Mouse (Mus musculus): ENCODE measurements around the gene Agpat4. TPM values are rescaled to one million over a fixed set of nuclear protein-coding genes. Genes with fewer than 3 reads are reported as not detected.
A peak's percentile ranks its signal among the peaks of the same experiment; 100 is the strongest.

Agpat4 gene
- polyA plus RNA-seq, 1 experiment from 2014 or later, result 17.5 TPM

GRCm38 (mm10) chr17:12225227-12225626 is 106.7 kb downstream of the Agpat4 start:
- no peak overlapping the region for H3K27ac ChIP-seq (replicated peaks; ENCODE audit: low read depth, low read length)
- no peaks in the 10 kb centered on the region for H3K4me1 ChIP-seq (ENCODE audit: control insufficient read depth, insufficient read depth, low read length)
- H3K4me3 ChIP-seq (ENCODE audit: low read depth, low read length), result no peak overlapping the region
- ATAC-seq (replicated peaks; ENCODE audit: insufficient number of reproducible peaks, low FRiP score, low TSS enrichment, low read depth), result no peak
- WGBS, result 65% methylated on average over 1 of the region's 1 CpGs
- no peaks in the 10 kb centered on the region for H3K27me3 ChIP-seq (ENCODE audit: control insufficient read depth, insufficient read depth, low read length)
- H3K4me2 ChIP-seq (ENCODE audit: low read depth, low read length), result no peak overlapping the region
- no peaks in the 10 kb centered on the region for H3K9me3 ChIP-seq (replicated peaks; ENCODE audit: control insufficient read depth, low read length)
- DNase-seq (ENCODE audit: low spot score), result no peak
- no peak overlapping the region for H3K9ac ChIP-seq (replicated peaks; ENCODE audit: low read length)
- H3K36me3 ChIP-seq (replicated peaks; ENCODE audit: control insufficient read depth, insufficient read depth, low read depth, low read length), result no peaks in the 10 kb centered on the region

DNA sequence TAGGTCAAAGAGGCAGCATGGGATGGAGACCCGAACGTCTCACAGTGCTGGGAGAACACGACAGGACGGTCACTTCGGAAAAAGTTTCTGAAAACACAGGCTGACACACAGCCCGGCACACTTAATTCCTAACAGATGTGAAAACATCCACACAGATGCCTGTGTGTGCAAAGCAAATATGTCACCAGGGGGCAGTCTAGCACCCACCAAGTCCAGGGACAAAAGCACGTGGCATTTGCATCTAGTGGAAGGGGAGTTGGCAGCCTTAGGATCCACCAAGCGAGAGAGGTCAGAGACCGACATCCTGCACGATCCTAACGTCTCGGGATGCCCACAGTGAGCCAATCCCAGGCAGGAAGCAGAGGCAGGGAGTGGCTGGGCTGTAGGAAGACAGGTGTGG is 108.0 kb downstream of the Agpat4 start:
- no peaks in the 10 kb centered on the region for H3K4me1 ChIP-seq (ENCODE audit: control insufficient read depth, insufficient read depth, low read length)
- no peaks in the 10 kb centered on the region for H3K27me3 ChIP-seq (ENCODE audit: control insufficient read depth, insufficient read depth, low read length)
- H3K4me3 ChIP-seq (ENCODE audit: low read depth, low read length), result no peak overlapping the region
- WGBS, result 32% methylated on average over 12 of the region's 12 CpGs
- H3K27ac ChIP-seq (replicated peaks; ENCODE audit: low read depth, low read length), result no peak overlapping the region
- DNase-seq (ENCODE audit: low spot score), result peak; percentile 86
- peaks cover 1% of the 10 kb centered on the region; the same call in 1 of the 2 replicates for H3K36me3 ChIP-seq (replicated peaks; ENCODE audit: control insufficient read depth, insufficient read depth, low read depth, low read length)
- H3K4me2 ChIP-seq (ENCODE audit: low read depth, low read length), result no peak overlapping the region
- no peak for ATAC-seq (replicated peaks; ENCODE audit: insufficient number of reproducible peaks, low FRiP score, low TSS enrichment, low read depth)
- no peaks in the 10 kb centered on the region for H3K9me3 ChIP-seq (replicated peaks; ENCODE audit: control insufficient read depth, low read length)
- no peak overlapping the region for H3K9ac ChIP-seq (replicated peaks; ENCODE audit: low read length)

- Histone ChIP-seq H3K4me2 (ENCODE audit: low read depth, low read length) (no peak overlapping the region), H3K9me3 (replicated peaks; ENCODE audit: control insufficient read depth, low read length) (no peaks in the 10 kb centered on the region), H3K27me3 (ENCODE audit: control insufficient read depth, insufficient read depth, low read length) (no peaks in the 10 kb centered on the region), H3K9ac (replicated peaks; ENCODE audit: low read length) (no peak overlapping the region), H3K27ac (replicated peaks; ENCODE audit: low read depth, low read length) (no peak overlapping the region), H3K36me3 (replicated peaks; ENCODE audit: control insufficient read depth, insufficient read depth, low read depth, low read length) (peaks cover 7% of the 10 kb centered on the region; the same call in 1 of the 2 replicates), H3K4me3 (ENCODE audit: low read depth, low read length) (no peak overlapping the region), H3K4me1 (ENCODE audit: control insufficient read depth, insufficient read depth, low read length) (no peaks in the 10 kb centered on the region)
- 89% methylated on average over 10 of the region's 10 CpGs for WGBS
- no peak for DNase-seq (ENCODE audit: low spot score)
- no peak for ATAC-seq (replicated peaks; ENCODE audit: insufficient number of reproducible peaks, low FRiP score, low TSS enrichment, low read depth)
Measured at GRCm38 (mm10) chr17:12228001-12228400, 109.5 kb downstream of the Agpat4 start.

DNA sequence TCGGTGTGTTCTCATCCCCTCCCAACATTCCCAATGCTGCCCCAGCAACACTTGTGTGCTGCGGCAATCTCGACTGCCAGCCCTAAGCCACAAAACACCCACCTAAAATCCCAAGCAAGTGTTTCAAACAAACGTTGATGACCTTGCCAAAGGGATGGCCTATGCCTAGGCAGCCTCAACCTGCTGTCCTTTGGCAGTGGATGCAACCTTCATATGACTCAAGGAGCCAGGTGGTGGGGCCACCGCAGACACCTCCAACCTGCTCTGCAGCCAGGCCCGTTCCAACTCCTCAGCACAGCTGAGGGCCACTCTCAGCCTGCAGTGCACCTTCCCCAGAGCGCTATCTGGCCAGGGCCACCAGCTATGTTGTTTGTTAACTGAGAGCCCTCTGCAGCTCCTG is 110.0 kb downstream of the Agpat4 start:
- H3K27me3 ChIP-seq (ENCODE audit: control insufficient read depth, insufficient read depth, low read length), result no peaks in the 10 kb centered on the region
- H3K4me2 ChIP-seq (ENCODE audit: low read depth, low read length), result no peak overlapping the region
- ATAC-seq (replicated peaks; ENCODE audit: insufficient number of reproducible peaks, low FRiP score, low TSS enrichment, low read depth) (no peak), DNase-seq (ENCODE audit: low spot score) (no peak)
- no peak overlapping the region for H3K9ac ChIP-seq (replicated peaks; ENCODE audit: low read length)
- no peak overlapping the region for H3K27ac ChIP-seq (replicated peaks; ENCODE audit: low read depth, low read length)
- H3K4me3 ChIP-seq (ENCODE audit: low read depth, low read length), result no peak overlapping the region
- H3K9me3 ChIP-seq (replicated peaks; ENCODE audit: control insufficient read depth, low read length), result no peaks in the 10 kb centered on the region
- no peaks in the 10 kb centered on the region for H3K4me1 ChIP-seq (ENCODE audit: control insufficient read depth, insufficient read depth, low read length)
- H3K36me3 ChIP-seq (replicated peaks; ENCODE audit: control insufficient read depth, insufficient read depth, low read depth, low read length), result peaks cover 7% of the 10 kb centered on the region; the same call in 1 of the 2 replicates
- WGBS, result 94% methylated on average over 7 of the region's 7 CpGs

GRCm38 (mm10) chr17:12229756-12230155 is 111.3 kb downstream of the Agpat4 start:
- H3K9ac ChIP-seq (replicated peaks; ENCODE audit: low read length), result no peak overlapping the region
- H3K36me3 ChIP-seq (replicated peaks; ENCODE audit: control insufficient read depth, insufficient read depth, low read depth, low read length), result peaks cover 7% of the 10 kb centered on the region; the same call in 1 of the 2 replicates
- no peak for ATAC-seq (replicated peaks; ENCODE audit: insufficient number of reproducible peaks, low FRiP score, low TSS enrichment, low read depth)
- H3K27me3 ChIP-seq (ENCODE audit: control insufficient read depth, insufficient read depth, low read length), result no peaks in the 10 kb centered on the region
- 94% methylated on average over 9 of the region's 9 CpGs for WGBS
- no peaks in the 10 kb centered on the region for H3K4me1 ChIP-seq (ENCODE audit: control insufficient read depth, insufficient read depth, low read length)
- H3K27ac ChIP-seq (replicated peaks; ENCODE audit: low read depth, low read length), result no peak overlapping the region
- no peak for DNase-seq (ENCODE audit: low spot score)
- H3K4me3 ChIP-seq (ENCODE audit: low read depth, low read length), result no peak overlapping the region
- H3K9me3 ChIP-seq (replicated peaks; ENCODE audit: control insufficient read depth, low read length), result no peaks in the 10 kb centered on the region
- no peak overlapping the region for H3K4me2 ChIP-seq (ENCODE audit: low read depth, low read length)

DNA sequence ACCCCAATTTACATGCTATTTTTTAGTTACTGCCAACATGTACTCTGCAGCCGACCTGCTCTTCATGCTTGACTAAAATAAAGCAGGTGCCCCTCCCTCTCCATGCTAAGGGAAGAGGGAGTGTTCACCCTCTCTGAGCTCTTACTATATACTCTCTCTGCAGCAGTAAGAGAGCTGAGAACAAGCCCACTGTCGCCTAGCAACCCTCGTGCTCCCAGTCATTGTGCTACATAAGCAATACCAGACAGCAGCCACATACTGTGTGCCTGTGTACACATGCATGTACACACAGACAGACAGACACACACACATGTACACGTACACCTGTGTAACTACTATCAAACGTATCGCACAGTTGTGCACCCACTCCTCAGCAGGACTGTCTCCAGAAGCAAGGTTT is 111.7 kb downstream of the Agpat4 start:
- DNase-seq (ENCODE audit: low spot score), result no peak
- Histone ChIP-seq H3K27ac (replicated peaks; ENCODE audit: low read depth, low read length) (no peak overlapping the region), H3K4me3 (ENCODE audit: low read depth, low read length) (no peak overlapping the region), H3K9ac (replicated peaks; ENCODE audit: low read length) (no peak overlapping the region), H3K4me2 (ENCODE audit: low read depth, low read length) (no peak overlapping the region), H3K4me1 (ENCODE audit: control insufficient read depth, insufficient read depth, low read length) (no peaks in the 10 kb centered on the region), H3K36me3 (replicated peaks; ENCODE audit: control insufficient read depth, insufficient read depth, low read depth, low read length) (peaks cover 7% of the 10 kb centered on the region; the same call in 1 of the 2 replicates), H3K9me3 (replicated peaks; ENCODE audit: control insufficient read depth, low read length) (no peaks in the 10 kb centered on the region), H3K27me3 (ENCODE audit: control insufficient read depth, insufficient read depth, low read length) (no peaks in the 10 kb centered on the region)
- no peak; the same call in 1 of the 2 replicates for ATAC-seq (replicated peaks; ENCODE audit: insufficient number of reproducible peaks, low FRiP score, low TSS enrichment, low read depth)
- 87% methylated on average over 6 of the region's 6 CpGs for WGBS

DNA sequence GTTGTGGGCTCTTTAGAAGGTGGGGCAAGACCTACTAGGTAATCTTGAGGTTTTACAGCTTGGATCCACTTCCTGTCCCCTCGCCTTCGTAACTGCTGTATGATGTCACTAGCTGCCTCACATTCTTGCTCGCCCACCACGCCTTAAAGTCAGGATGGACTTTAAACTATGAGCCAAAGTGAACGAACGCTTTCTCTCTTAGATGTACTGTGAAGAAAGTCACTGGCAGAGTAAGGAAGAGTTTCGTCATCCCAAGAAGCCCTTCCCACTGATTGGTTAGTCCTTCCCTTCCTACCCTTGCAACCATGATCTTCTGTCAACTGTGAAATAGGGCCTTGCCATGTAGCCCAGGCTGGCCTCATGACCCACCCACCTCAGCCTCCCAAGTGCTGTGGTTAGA is 112.6 kb downstream of the Agpat4 start:
- Histone ChIP-seq H3K4me1 (ENCODE audit: control insufficient read depth, insufficient read depth, low read length) (no peaks in the 10 kb centered on the region), H3K36me3 (replicated peaks; ENCODE audit: control insufficient read depth, insufficient read depth, low read depth, low read length) (peaks cover 9% of the 10 kb centered on the region; the same call in 1 of the 2 replicates), H3K4me2 (ENCODE audit: low read depth, low read length) (no peak overlapping the region), H3K27me3 (ENCODE audit: control insufficient read depth, insufficient read depth, low read length) (no peaks in the 10 kb centered on the region), H3K9me3 (replicated peaks; ENCODE audit: control insufficient read depth, low read length) (no peaks in the 10 kb centered on the region), H3K9ac (replicated peaks; ENCODE audit: low read length) (no peak overlapping the region), H3K27ac (replicated peaks; ENCODE audit: low read depth, low read length) (no peak overlapping the region), H3K4me3 (ENCODE audit: low read depth, low read length) (no peak overlapping the region)
- DNase-seq (ENCODE audit: low spot score), result no peak
- ATAC-seq (replicated peaks; ENCODE audit: insufficient number of reproducible peaks, low FRiP score, low TSS enrichment, low read depth), result no peak
- WGBS, result 96% methylated on average over 7 of the region's 7 CpGs

DNA sequence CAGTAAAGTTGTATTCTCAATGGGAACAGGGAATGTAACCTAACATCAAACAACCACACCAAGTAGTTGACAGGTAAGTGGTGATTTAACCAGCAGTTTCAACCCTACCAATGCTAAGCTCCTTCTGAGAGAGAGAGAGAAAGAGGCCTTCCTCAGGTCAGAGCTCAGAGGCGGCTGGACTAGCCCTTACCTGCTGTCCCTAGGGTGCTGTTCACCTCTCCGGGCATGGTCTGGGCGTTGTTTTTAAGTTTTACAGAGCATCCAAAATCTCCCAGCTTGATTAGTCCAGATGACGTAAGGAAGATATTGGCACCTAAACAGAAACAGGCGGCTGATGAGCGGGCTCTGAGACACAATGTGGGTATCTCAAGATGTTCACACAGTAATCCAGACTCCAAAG is 114.2 kb downstream of the Agpat4 start:
- Histone ChIP-seq H3K36me3 (replicated peaks; ENCODE audit: control insufficient read depth, insufficient read depth, low read depth, low read length) (peaks cover 9% of the 10 kb centered on the region; the same call in 1 of the 2 replicates), H3K27me3 (ENCODE audit: control insufficient read depth, insufficient read depth, low read length) (no peaks in the 10 kb centered on the region), H3K9ac (replicated peaks; ENCODE audit: low read length) (no peak overlapping the region), H3K27ac (replicated peaks; ENCODE audit: low read depth, low read length) (no peak overlapping the region), H3K9me3 (replicated peaks; ENCODE audit: control insufficient read depth, low read length) (no peaks in the 10 kb centered on the region), H3K4me1 (ENCODE audit: control insufficient read depth, insufficient read depth, low read length) (no peaks in the 10 kb centered on the region), H3K4me3 (ENCODE audit: low read depth, low read length) (no peak overlapping the region), H3K4me2 (ENCODE audit: low read depth, low read length) (no peak overlapping the region)
- DNase-seq (ENCODE audit: low spot score) (no peak), ATAC-seq (replicated peaks; ENCODE audit: insufficient number of reproducible peaks, low FRiP score, low TSS enrichment, low read depth) (no peak)
- WGBS, result 91% methylated on average over 6 of the region's 6 CpGs

All from embryonic facial prominence, embryonic 11.5 days (tissue).